Mouse (Mus musculus) lung, adult 2 months (tissue): ENCODE results near the gene Mast4. TPM values are rescaled to one million over a fixed set of nuclear protein-coding genes. Genes with fewer than 3 reads are reported as not detected.

Experiments
- DNase-seq: peaks from one replicate; pipeline ENCODE4 v3.0.0; 2022
- H3K4me1 ChIP-seq: fragments of 200-500 bp; 2 replicates; pipeline ENCODE4 v1.6.1; 2011; ENCODE audit warnings: low read length; ENCODE audit not compliant: control insufficient read depth, insufficient read depth
- H3K4me3 ChIP-seq: fragments of 200-500 bp; replicated peaks from 2 replicates; pipeline ENCODE3; 2011; ENCODE audit warnings: low read depth, mild to moderate bottlenecking, control low read depth, low read length; ENCODE audit errors: extremely low read depth
- CTCF ChIP-seq: fragments of 200-500 bp; IDR thresholded peaks from 2 replicates; pipeline ENCODE4 v1.5.1; 2011; ENCODE audit warnings: mild to moderate bottlenecking, low read length, control low read depth; ENCODE audit not compliant: insufficient read depth
- POLR2A ChIP-seq: fragments of 200-500 bp; IDR thresholded peaks from 2 replicates; pipeline ENCODE4 v1.6.1; 2011; ENCODE audit warnings: low read depth, mild to moderate bottlenecking, control low read depth, low read length, borderline replicate concordance; ENCODE audit errors: extremely low read depth
- WGBS: fragments of 180-500 bp; shearing (Covaris S2); methylation state at CpG from one replicate; pipeline ENCODE4 v1.1.7; 2018; 5-methylcytosine and 5-hydroxymethylcytosine counted together
- polyA plus RNA-seq: library from polyadenylated mRNA; depleted of rRNA; stranded (reverse); fragments of >200 nt; gene quantifications from 2 replicates; pipeline ENCODE4 v1.2.3, GENCODE M21; 2012

Mast4 gene
- polyA plus RNA-seq, 1 experiment = 14.9 TPM

DNA sequence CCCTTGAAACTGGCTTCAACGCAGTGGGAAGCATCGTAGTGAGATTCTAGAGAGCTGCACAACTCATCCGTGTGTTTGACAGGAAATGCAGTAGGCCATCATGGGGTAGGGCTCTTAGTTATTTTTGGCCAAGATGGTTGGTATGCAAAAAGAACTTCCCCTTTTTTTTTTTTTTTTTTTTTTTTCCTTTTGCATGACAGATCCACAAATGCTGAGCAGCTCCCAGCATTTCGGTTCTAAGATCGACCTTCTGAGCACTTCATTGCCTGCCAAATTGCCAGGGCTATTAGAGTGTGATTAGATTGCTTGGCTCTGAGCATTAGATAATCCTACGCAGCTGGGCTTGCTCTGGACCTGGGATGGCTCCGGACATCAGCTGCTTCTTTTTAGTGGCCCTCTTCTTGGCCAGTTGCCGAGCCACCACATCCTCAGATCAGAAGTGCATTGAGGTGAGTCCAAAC lies 640.9 kb downstream of the Mast4 start, which contains the start of gene Cd180:
Gene Cd180, plus strand, starts transcription at position 218 of the 461 bp plus-strand sequence.
- TF ChIP-seq CTCF (no peak), POLR2A (no peak)
- no peak for DNase-seq
- WGBS = 43% methylated on average over 8 of the region's 8 CpGs
- Histone ChIP-seq H3K4me3 (peak within 1 kb of the TSS; percentile 31), H3K4me1 (peaks cover 4% of the 10 kb centered on the region)

DNA sequence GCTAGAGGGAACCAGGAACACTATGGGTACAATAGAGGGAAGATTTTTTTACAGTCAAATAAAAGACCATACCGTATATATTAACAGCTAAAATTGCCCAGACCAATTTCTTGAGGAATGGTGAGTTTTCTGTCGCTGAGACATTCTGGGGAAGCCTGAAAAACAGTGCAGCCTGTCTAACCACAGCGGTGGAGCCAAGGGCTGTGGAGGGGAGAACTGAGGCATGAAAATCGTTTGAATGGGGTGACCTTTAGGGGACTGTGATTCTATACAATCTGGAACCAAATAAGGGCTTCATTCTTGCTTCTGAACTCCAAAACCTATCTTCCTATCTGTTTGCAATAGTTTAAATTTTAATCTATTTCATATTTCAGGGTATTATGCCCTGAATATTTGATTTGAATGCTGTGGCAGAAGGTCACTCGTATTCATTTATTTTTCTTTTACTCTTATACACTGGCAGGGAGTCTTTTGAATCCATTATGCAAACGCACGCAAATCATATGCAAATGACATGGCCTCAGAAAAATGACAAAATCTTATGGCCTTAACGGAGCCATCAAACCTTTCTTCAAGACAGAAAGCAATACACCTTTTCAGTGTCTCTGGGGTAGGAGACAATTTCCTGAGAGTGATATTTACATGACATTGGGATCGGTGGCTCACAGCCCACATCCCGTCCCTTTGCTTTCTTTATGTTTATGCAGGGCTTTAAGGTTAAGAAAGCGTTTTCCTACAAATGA lies 642.7 kb downstream of the Mast4 start:
- no peak for DNase-seq
- 78% methylated on average over 11 of the region's 11 CpGs for WGBS
- TF ChIP-seq CTCF (no peak), POLR2A (no peak)
- Histone ChIP-seq H3K4me1 (peaks cover 5% of the 10 kb centered on the region), H3K4me3 (no peak overlapping the region)

DNA sequence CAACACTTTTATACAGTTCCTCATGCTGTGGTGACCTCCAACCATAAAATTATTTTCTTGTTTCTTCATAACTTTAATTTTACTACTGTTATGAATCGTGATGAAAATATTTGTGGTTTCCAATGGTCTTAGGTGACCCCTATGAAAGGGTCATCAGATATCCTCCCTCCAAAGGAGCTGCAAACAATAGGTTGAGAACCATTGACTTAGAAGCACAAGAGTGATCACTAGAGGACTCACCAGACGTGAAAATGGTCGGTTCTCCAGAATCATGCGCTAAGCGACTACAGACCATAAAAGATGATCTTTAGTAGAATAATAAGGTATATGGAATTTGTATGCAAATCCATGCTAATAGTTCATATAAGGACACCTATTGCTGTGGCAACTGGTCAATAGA lies 644.1 kb downstream of the Mast4 start:
- Histone ChIP-seq H3K4me1 (peaks cover 5% of the 10 kb centered on the region), H3K4me3 (no peak overlapping the region)
- 81% methylated on average over 5 of the region's 5 CpGs for WGBS
- no peak for TF ChIP-seq CTCF
- TF ChIP-seq POLR2A = no peak
- DNase-seq = no peak

DNA sequence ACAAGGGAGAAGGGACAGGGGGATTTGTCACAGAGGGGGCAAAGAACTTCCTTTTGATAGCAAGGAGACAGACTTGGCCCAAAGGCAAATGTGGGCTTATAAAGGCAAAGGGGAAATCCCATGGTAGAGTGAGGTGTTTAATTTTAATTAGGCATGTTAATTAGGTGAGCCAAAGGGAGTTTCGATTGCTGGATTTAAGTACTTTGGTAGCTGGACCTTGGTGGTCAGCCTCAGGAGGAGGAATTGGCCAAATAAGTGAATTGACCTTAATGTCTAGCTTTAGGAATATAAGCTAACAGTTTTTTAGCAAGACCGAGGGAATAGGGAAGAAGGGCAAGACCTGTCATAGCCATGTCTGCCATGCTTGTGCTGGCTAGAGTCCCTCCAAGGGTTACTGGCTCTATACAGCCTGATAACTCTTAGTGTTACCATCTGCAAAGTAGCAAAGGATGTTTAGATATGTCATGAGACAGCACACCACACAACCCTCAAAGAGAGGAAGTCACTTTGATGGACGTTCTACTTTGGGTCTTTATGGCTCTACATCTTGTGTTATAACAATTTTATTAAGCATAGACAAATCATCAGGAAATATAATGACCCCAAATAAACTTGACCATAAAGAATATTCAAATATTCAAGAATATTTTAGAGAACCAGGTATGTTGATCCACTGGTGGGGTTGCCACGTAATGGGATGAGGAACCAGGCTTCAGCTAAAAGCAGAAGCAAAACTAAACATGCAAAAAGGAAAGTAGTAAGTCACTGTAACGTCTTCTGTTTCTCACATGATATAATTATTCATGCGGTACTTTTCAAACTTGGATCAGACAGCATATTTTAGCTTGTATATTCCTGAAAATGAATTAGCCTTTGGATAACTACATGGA lies 644.9 kb downstream of the Mast4 start:
- no peak for TF ChIP-seq POLR2A
- no peak for TF ChIP-seq CTCF
- no peak overlapping the region for H3K4me3 ChIP-seq
- WGBS = 76% methylated on average over 6 of the region's 6 CpGs
- no peak for DNase-seq
- H3K4me1 ChIP-seq = peaks cover 5% of the 10 kb centered on the region

DNA sequence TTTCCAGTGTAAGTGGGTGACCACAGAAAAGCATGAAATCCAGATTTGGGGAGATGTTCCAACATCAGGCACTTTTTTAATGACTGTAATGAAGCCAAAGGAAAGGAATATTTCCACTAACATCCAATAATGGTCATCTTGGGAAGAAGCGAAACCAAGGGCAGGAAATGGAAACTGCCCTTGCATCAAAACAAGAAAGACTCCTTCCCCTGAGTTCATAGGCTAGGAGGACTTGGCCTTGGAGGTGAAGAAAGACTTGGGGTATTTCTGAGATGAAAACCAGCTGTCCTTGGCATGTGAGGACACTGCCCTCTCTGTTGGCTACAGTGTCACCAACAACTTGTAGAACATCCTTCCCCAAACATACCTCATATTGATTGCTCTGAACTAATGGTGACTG lies 646.2 kb downstream of the Mast4 start:
- Histone ChIP-seq H3K4me1 (peaks cover 5% of the 10 kb centered on the region), H3K4me3 (no peak overlapping the region)
- DNase-seq = no peak
- no peak for TF ChIP-seq POLR2A
- TF ChIP-seq CTCF = no peak
- 72% methylated on average over 1 of the region's 1 CpGs for WGBS

- no peak overlapping the region for H3K4me3 ChIP-seq
- no peak for TF ChIP-seq POLR2A
- TF ChIP-seq CTCF = no peak
- no peak for DNase-seq
- H3K4me1 ChIP-seq = peaks cover 3% of the 10 kb centered on the region
- 79% methylated on average over 4 of the region's 4 CpGs for WGBS
Observed at GRCm38 (mm10) chr13:102684890-102685289, 649.4 kb downstream of the Mast4 start.
